Mouse (Mus musculus) lung, postnatal 25 days (tissue): ENCODE measurements around the gene Enpp5.

Source experiments
- DNase-seq: peaks from one replicate; pipeline ENCODE4 v3.0.0; 2022; ENCODE audit warnings: low spot score

Enpp5 gene

DNA sequence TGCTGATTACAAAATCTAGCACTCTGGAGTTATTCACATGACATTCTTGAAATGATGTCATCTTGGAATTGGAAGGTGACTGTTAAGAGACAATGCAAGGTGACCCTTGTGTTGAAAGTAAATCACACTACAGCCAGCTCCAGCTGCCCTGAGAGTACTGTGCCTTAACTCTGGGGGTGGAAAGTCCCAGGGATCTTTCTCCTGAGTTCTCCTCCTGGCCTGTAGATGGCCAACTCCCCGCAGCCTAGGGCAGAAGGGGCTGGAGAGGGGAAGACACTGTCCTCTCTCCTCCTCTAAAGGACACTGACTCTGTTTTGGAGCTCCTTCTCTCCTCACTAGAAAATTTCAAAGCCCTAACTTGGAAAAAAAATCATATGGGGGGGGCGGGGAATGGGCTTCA is 12.9 kb downstream of the Enpp5 start:
- no peak for DNase-seq

GRCm38 (mm10) chr17:44100486-44100885 is 21.9 kb downstream of the Enpp5 start:
- peak; percentile 33 for DNase-seq

DNA sequence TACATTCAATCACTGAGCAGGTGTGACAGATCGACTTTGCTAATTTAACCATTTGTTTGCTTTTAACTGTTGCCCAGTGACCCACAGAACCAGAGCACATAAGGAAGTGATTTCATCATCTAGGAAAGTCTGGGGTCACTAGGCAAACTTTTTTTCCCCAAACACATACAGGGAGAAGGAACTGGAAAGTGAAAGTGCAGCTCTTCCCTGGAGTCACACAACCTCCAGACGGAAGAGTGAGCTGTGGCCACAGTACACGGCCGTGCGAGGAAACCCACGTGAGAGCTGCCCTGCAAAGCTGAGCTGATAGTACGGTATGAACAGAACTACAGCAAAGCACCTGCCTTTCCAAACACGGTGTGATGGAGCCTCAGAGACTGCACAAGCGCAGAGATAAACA is 22.3 kb downstream of the Enpp5 start:
- DNase-seq, result peak; percentile 21

GRCm38 (mm10) chr17:44101961-44102360 is 23.3 kb downstream of the Enpp5 start:
- DNase-seq, result no peak

DNA sequence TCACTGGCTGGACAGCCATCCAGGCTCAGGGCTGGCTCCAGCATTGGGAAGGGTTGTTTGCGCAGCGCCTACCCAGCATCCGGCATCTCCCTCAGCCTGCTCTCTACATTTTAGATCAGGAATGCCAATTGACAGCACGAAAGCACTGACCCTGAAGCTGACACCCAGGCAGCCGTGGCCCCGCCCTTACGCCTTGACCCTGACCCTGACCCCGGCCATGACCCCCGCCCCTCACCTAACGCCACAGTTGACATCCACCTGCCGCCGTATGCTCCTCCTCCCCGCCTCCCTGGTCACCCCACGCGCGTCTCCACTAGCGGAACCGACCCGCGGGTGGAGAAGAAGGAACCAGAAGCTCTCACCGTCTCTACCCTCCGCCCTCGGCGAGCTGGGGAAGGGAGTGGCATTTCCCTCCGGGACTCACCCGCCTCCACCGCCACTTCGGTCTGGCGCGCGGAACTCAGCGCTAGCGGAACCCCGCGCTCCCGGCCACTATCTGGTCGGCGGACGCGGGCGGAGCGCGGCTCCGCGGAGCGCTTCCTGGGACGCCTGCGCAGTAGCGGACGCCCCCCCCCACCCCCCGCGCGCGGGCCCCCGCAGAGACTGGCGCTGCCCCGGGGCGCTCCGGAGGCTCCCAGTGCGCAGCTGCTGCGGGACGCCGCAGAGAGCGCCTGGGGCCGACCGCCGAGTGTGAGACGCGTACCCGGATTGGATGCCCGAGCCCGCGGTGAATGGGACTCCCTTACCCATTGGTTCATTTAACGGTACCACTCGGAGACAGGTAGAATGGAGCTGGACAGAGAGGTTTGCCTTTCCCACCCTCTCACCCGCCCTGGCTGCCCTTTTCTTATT is 26.9 kb downstream of the Enpp5 start, which contains the start of gene Enpp4:
TSS of gene Enpp4 (minus strand) at position 523 of the 852 bp plus-strand sequence.
- peak; percentile 92 for DNase-seq

GRCm38 (mm10) chr17:44108331-44108730 is 29.7 kb downstream of the Enpp5 start:
- DNase-seq, result peak; percentile 38

DNA sequence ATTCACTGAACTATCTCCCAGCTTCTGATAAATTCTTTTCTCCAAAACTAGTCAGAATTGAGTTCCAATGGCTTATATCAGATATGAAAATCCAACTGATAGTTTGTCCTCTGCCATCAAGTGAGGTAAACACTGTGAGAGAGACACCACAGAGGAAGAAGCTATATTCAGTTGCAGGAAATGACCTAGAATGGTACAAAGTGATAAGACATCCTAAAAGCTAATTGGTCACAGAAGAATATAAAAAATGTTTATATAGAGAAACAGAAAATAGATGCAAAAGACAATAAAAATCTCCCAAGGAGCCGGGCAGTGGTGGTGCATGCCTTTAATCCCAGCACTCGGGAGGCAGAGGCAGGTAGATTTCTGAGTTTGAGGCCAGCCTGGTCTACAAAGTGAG is 38.0 kb downstream of the Enpp5 start:
- DNase-seq, result no peak

DNA sequence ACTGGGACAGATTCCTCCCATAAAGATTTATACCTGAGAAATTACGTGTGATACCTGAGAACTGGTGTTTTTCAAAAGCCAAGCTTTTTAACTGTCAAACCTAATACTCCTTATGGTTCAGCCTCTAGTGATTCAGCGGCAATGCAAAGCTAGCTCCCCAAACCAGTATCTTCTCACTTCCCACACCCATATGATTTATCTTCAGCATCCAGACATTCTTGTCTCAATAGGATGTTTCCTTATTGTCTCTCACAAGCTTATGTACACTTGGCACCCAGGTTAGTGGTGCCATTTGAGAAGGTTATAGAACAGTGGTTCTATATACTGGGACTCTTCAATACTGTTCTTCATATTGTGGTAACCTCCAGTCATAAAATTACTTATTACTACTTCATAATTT is 39.1 kb downstream of the Enpp5 start:
- DNase-seq, result no peak

DNA sequence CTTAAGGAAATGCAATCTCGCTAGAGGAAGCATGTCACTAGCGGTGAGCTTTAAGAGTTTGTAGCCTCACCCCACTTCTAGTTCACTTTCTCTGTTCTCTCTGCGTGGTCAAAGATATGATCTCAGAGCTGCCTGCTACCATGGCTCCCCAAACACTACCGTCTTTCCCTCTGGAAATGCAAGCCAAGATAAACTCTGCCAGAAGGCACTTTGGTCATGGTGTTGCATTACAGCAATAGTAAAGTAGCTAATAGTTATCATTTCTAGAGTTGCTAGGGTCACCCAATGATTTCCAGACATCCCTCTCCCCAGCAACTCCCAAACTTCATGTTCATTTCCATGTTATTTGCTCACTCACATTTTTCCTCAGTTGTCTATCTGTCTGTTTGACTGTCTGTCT is 39.6 kb downstream of the Enpp5 start:
- no peak for DNase-seq

DNA sequence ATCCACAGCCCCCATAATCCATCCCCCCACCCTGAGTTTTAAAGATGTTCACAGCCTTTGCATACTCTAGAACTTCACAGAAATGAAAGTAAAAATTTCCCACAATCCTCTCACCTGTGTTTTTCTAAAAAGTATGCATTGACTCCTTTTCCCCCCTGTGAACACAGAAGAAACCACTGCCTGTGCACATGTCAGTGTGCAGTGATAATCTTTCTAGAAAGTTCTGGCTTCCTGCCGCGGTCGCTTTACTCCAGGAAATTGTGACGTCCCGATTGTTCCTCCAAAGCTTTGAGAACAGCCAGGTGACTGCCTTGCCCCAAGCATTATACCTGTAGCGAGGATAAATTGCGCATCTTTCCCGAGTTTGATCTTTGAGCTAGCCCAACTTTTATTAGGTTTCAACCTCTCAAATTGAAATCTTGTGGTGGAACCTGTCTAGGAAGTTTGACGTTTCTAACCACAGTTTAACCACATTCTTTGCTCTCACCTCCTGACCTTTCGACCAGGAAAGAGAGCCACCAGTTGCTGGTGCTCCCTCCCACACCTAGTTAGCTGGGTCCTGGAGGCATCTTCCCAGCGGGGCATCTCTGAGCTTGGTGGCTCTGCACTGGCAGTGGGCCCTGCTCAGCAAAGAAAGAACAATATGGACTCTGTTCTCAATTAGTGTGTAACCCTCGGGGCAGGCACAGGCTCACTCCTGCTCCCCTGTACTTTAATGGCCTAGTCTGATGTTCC is 42.9 kb downstream of the Enpp5 start:
- DNase-seq, result no peak

DNA sequence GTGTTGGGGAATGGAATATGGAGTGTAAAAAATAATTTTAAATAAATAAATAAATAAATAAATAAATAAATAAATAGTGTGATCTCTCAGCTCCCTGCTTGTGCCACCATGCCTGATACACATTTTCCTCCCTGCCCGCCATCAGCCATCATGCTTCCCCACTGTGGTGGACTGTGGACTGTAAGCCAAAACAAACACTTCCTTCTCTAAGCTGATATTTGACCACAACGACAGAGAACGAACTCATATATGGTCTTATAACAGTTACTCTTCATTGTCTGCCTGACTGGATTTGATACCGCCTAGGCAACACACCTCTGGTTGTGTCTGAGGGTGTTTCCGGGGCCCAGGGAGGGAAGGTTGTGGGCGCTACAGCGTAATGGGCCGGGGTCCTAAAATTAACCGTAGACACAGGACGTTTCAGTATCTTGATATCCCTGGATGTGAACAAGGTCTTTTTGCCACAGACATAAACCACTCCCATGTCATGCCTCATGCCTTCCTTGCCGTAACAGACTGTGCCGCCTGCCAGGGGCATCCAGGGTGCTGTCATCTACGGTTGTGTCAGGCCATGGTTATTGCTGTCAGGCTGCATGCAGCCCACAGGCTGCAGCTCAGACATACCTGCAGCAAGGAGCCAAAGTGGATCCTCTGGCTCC is 50.6 kb downstream of the Enpp5 start:
- no peak for DNase-seq

DNA sequence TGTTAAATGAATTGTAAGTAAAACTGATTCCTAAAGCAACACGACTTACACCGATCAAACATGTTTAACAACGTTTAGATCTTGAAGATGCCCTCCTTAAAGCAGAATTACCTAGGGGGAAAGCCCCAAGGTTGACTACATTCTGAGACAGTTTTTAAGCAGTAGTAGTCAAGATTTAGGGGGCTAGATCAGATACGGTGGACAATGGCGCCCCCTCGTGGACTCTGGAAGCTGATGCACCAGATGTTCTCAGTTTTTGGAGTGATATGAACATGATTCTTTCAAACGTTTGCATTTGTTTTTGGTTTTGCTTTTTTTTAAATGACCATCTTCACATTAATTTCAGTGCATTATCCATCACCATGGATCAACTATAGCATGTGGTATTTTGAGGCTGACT is 51.8 kb downstream of the Enpp5 start:
- peak; percentile 65 for DNase-seq

GRCm38 (mm10) chr17:44134106-44134505 is 55.5 kb downstream of the Enpp5 start:
- no peak for DNase-seq

DNA sequence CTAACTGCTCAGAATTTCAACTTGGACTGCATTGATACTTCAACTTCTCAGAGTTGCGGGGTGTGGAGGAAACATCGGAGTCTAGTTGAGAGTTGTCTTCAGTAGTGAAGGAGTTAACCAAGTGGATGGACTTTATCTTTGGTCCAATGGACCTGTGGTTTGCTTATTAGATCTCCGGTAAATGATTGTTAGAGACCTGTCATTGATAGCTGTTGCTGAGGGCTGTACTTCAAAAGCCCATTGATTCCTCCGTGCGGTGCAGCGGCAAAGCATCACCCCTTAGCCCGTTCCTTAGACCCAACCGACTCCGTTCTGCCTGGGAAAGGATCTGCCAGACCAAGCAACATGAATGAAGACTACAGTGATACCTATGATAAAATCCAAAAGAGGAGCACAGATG is 55.9 kb downstream of the Enpp5 start:
- DNase-seq, result no peak

DNA sequence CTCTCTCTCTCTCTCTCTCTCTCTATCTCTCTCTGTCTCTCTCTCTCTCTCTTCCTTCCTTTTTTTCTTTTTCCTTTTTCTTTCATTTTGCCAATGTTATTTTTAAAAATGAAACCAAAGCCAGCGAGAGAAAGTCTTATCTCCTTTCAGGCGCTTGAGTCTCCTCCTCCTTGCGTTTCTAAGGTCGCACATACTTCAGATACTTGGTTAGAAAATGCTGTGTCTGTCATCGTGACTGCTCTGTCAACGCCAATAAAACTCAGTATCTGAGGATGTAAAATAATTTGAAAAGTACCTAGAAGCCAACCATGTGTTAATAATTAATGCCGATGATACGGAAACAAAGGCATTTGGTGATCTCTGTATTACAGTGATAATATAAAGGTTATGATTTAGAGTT is 57.4 kb downstream of the Enpp5 start:
- DNase-seq, result no peak
